Mouse (Mus musculus) brain, embryonic 14.5 days (tissue): ENCODE results near the gene Lgr4.

Experiments used
- CTCF ChIP-seq: fragments of 200-500 bp; IDR thresholded peaks from 2 replicates; pipeline ENCODE4 v1.5.1; 2012; ENCODE audit warnings: inconsistent platforms, mild to moderate bottlenecking, moderate library complexity, borderline replicate concordance; ENCODE audit not compliant: insufficient read depth, insufficient read length; ENCODE audit errors: extremely low read depth
- POLR2A ChIP-seq: fragments of 200-500 bp; IDR thresholded peaks from 2 replicates; pipeline ENCODE4 v1.6.1; 2012; ENCODE audit warnings: mild to moderate bottlenecking, inconsistent platforms, borderline replicate concordance; ENCODE audit not compliant: poor library complexity, insufficient read depth, insufficient read length, severe bottlenecking; ENCODE audit errors: extremely low read depth

- no peak for TF ChIP-seq POLR2A
- no peak for TF ChIP-seq CTCF
These were observed 9.5 kb downstream of the Lgr4 start for GRCm38 (mm10) chr2:109926984-109927383.
